Mouse (Mus musculus) layer of hippocampus, postnatal 36 days (tissue): ENCODE results near the gene Efemp2. TPM values are rescaled to one million over a fixed set of nuclear protein-coding genes. Genes with fewer than 3 reads are reported as not detected.

ENCODE experiments used
- DNase-seq, 2 experiments: peaks; one replicate each; pipeline ENCODE4 v3.0.0; 2022
- total RNA-seq, 2 experiments: library from RNA; stranded (reverse); gene quantifications; 2 replicates each; pipeline ENCODE4 v1.2.3; 2021

Efemp2 gene
- total RNA-seq, 2 experiments from 2014 or later, result 10.9 to 12.4 TPM

DNA sequence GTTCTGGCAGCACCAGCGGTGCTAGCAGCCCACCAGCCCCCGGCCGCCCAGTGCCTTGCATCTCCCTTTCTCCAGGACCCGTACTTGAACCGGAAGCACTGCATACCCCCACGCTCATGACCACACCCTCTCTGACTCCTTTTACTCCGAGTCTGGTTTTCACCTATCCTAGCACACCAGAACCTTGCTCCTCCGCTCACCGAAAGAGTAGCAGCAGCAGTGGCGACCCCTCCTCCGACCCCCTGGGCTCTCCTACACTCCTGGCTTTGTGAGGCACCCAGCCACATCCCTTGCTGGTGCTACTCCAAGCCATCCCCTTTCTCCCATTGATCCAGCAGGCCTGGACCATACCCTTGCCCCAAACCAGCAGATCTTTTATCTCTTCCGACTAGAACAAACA lies 18.7 kb upstream of the Efemp2 start:
- DNase-seq, result no peak

DNA sequence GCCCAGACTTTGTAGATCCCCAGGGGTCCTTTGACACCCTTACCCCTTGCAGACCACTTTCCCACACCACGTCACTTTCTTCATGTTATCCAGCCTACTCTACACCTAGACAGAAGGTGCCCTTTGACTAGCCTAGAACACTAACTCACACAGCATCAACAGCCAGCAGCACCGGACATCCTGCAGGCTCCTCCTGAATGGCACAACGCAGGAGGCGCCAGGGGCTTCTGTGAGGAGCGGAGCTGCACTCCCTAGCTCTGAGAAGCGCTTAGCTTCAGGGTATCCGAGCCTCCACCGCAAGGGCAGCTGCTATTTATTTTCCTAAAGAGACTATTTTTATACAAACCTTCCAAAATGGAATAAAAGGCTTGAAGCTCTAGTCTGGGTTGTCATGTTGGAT lies 18.2 kb upstream of the Efemp2 start:
- no peak for DNase-seq

DNA sequence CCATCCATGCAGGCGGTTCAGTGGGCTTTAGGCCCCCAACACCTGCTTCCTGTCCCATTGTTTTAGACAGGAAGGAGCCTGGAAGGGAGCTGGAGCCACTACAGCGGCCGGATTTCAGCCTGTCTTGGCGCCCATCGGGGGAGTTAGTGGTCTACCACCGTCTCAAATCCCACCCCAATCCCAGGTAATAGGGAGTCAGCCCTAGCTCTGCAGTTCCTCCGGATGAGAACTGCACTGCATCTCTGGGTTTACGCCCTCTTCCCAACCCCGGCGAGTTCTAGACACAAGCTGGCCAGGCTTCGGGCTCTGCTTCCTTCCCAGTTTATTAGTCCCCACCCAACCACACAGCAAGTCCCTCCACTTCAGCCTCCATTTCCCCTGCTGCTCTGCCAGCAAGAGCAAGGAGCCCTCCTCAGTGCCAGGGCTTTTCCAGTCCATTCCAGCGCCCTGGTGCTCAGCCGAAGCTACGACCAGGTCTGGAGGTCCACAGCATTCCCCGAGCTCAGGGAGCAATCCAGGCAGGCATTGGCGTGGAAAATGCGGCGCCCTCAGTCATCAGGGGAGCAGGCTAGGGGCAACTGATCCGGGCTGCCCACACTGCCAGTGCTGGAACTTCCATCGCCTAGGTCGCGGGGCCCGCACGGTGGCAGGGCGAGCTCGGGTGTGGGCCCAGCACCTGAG lies 17.4 kb upstream of the Efemp2 start:
- DNase-seq, result no peak

DNA sequence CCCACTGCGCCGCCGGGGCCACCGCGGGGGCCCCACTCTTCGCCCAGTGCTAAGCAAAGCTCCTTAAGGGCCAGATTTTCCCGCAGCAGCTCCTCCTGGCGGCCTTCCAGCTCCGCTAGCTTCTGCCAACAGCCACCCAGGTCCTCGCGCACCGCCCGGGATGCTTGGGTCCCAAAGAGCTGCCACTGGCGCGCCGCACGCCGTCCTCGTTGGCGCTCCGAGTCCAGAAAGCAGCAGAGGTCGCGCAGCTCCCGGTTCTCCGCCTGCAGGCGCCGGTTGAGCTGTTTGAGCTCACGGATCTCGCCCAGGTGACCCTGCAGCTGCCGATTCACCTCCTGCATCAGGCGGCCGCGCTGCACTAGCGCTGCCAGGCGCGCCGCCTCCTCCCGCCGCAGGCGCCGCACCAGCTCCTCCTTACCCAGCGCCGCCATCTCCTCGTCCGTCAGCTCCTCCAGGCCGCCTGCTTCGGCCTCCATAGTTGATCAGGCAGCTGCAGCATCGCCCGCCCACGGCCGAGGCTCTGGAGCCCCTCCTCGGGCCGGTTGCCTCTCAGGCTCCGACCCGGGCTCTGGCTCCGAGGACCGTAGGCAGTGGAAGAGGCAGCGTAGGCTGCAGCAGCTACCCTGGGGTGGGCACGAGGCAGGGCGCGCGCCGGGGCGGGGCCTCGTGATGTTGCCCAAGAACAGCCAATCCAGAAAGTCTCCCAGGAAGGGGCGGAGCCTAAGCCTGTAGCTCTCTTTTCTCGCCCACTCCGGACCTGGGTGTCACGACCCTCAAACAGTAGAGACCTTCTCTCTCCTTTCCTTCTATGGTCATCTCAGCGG lies 16.6 kb upstream of the Efemp2 start:
- peak; percentile 96 for DNase-seq

DNA sequence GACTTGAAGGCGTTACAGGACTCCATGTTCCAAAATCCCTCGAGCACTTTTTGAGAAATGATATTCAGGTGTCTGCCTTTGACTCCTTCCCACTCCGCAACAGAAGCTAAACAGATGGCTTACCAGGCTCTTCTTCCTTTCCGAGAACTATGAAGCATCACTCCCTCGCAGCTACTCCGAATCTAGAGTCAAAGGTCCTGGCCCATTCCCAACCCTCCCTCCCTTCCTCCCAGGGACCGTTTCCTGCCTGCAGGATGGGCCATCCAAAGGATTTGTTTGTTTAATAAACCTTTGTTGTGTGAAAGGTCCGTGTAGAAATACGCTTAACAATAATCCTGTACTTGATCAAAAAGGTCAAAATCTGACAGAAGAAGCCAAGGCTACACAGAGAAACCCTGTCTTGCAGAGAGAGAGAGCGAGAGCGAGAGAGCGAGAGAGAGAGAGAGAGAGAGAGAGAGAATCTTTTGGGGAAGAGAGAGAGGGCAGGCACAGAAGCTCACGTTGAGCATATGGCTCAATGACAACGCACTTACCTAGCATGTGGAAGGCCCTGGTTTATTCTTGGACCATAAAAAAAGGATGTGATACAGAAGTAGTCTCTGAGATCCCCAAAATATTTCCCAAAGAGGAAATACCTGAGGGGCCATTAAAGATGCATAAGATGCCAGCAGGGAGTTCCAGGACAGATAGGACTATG lies 15.9 kb upstream of the Efemp2 start, which contains the start of gene Ccdc85b:
TSS of gene Ccdc85b (minus strand) at position 149 of the 697 bp plus-strand sequence.
- DNase-seq, result no peak

DNA sequence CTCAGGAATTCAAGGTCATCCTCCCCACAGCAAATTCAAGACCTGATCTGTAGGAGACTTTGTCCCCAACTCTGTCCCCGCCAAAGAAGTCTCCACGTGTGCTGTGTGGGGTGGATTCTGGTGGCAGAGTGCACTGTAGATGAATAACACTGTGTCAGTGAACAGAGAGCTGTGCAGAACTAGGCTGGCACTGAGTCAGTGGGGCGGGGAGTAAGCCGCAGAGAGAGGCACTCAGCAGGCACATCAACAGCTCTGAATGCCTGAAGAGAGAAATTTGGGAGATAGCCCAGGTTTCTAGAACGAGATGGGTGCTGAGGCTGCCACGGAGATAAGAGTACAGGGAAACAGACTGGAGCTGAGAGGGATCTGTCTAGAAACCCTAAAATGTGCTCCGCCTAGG lies 14.7 kb upstream of the Efemp2 start:
- DNase-seq, result peak; percentile 56 to 61

DNA sequence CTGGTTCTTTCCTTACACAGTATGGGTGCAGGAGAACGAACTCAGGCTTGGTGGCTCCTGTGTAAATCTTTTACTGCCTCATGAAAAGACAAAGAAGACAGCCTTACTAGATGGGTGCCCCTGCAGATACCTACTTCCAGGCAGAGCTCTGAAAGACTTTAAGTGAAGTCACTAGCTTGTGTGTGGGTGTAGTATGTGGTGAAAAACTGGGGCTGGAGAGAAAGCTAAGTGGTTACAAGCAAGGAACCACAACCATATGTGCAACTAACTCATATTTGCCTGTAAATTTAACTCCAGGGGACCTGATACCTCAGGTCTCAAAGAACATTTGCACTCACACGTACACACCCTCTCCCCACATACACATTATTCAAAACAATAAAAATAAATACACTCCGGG lies 13.9 kb upstream of the Efemp2 start:
- no peak for DNase-seq

DNA sequence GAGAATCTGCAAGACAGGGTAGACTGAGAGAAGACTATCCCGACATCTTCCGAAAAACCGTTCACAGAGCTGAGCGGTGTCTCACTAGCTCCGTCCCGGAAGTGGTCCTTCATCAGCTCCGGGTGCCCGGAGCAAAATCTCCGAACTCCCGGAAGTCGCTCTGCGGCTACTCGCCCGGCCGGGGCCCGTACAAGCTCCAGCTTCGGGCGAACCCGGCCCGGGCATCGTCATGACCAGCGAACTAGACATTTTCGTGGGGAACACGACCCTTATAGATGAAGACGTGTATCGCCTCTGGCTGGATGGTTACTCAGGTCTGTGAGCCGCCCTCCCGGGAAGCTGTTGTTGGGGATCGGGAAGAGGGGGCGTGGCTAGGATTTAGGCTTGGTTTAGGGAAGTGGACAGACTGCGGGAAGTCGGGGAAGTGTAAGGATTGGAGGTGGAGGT lies 13.3 kb upstream of the Efemp2 start, which contains the start of gene Fibp:
TSS of gene Fibp (plus strand) at position 151 of the 447 bp plus-strand sequence.
- peak; percentile 84 to 86 for DNase-seq

DNA sequence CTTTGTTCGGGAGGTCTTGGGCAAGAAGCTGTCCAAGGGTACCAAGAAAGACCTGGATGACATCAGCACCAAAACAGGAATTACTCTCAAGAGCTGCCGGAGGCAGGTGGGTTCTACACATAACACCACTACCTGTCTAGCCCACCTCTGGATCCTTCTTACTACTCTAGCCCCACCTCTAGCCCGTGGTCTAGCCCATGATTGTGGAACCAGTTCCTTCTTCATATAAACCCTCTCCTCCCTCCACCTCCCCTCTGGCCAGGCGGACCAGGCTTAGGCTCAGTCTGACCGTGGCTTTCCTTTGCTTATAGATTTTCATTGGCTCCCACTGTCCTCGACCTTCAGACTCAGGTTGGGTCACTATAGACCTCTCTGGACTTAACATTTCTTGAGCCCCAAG lies 12.3 kb upstream of the Efemp2 start:
- no peak for DNase-seq

DNA sequence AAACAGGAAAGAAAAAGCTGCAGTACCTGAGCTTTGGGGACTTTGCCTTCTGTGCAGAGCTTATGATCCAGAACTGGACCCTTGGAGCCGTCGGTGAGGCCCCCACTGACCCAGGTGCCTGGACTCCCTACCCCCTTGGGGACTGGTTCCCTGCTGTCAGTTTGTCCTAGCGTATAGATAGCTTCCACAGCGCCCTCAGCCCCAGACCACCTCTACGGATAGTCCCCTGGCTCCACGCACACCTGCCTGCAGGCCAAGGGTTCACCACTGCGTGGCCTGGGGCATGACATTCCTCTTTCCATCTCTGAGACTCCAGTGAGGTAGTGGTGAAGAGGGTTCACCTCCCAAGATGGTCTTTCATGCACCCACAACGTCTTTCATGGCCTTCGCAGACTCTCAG lies 10.5 kb upstream of the Efemp2 start:
- DNase-seq, result no peak

DNA sequence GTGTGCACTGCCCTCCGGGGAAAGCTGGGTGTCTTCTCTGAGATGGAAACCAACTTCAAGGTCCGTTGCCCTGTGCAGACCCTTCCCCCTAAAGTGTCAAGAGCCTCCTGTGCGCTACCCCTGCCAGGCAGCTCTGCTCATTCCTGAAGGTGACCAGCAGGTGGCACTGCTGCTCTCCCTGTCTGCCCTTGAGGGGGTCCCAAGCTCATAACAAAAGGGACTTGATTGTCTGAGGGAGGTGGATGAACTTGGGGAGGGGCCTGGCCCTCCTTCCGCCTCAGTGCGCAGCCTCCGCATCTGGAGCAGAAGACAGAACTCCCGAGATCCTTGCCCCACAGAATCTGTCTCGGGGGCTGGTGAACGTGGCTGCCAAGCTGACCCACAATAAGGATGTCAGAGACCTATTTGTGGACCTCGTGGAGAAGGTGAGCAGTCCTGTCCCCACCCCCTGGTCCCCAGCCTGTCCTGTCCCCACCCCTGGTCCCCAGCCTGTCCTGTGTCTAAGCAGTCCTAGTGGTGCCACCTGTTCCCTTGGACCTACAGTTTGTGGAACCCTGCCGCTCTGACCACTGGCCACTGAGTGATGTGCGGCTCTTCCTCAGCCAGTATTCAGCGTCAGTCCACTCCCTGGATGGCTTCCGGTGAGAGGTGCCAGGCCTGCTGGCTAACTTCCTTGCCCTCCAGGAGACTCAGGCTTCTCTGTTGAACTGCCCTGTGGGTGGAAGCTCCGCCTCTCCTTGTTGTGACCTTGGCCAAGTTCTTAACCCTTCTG lies 9.8 kb upstream of the Efemp2 start:
- DNase-seq, result peak; percentile 46 to 58

DNA sequence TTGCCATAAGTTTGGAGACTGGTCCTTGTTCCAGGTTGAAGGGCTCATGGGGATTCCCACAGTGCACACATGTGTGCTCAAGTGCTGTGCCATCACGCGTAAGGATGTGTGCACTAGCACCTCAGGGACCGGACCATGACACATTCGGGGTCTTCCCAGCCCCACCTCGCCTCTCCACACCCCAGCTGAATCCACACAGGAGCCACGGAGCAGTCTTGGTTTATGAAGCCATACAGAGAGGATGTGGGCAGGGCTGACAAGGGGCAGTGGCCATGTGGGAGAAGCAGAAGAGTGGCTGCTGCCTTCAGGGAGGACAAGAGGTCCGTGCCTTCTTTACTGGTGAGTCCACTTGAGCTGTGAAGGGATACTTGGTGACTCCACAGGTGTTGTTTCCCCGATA lies 8.7 kb upstream of the Efemp2 start:
- no peak for DNase-seq

DNA sequence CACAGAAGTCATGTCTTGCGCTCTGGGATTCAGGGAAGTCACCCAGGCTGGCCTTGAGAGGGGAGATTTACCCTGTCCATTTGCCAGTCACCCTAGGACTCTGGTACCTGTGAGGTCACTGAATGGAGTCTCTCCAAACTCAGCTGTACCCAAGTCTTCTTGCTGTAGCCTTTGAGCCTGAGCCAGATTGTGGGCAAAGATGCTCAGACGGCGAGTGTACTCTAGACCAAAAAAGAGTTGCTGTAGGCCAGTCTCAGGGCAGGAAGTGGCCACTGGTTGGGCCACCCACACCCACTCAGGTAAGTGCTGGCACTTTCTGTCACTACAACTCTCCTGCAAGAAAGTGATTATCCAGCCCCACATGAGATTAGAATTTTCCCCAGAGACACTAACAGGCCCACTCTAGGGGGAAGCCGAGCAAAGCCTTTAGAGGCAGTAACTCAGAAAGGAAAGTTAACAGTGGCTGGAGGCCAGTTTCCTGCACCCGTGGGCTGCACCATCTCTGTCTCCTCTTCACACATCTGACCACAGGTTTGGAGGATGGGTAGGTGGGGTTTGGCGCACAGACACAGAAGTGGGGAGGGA lies 6.7 kb upstream of the Efemp2 start:
- DNase-seq, result no peak

DNA sequence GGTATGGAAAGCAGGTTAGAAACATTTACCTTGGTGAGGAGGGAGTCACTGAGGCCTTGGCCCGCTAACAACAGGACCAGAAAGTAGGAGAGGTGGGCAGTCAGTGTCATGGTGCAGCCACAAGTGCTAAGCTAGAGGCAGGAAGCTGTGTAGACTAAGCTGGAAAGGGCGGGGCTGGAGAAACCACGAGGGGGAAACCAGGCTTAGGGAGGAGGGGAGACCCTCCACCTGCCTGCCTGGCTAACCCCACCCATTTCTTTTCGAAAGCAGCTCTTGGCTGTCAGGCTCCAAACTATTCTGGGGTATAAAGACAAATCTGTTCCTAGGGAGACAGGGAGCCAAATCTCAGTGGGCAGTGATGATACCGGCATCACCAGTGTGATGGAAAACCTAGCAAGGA lies 5.4 kb upstream of the Efemp2 start, which contains the start of gene Ctsw:
TSS of gene Ctsw (minus strand) at position 134 of the 400 bp plus-strand sequence.
- DNase-seq, result no peak

DNA sequence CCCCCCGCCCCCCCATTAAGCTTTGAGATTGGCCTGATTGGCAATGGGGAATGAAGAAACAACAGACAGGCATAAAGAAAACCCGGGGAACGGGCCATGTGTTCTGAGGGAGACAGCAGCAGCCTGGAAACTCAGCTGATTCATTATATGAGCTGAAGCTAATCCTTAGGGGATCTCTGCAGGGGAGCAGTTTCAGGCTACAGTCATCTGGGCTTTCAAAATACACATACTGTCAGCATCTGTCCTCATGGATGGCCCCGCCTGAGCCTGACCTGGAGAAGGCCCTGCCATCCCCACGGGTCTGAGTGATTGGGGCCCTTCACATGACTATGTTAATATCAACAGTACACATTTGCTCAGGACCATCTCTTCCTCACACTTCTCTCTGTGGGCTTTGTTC lies 1.9 kb upstream of the Efemp2 start:
- DNase-seq, result no peak

DNA sequence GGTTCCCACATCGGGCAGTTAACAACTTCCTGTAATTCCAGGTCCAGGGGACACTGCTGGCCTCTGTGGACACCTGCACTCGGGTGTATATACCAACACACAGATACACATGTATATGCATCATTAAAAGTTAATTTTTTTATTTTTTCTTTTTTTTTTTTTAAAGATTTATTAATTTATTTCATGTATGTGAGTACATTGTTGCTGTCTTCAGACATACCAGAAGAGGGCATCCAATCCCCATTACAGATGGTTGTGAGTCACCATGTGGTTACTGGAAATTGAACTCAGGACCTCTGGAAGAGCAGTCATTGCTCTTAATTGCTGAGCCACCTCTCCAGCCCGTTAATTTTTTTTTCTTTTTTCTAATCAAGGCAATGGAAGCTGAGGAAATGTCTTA lies 897 bp upstream of the Efemp2 start:
- DNase-seq, result no peak

DNA sequence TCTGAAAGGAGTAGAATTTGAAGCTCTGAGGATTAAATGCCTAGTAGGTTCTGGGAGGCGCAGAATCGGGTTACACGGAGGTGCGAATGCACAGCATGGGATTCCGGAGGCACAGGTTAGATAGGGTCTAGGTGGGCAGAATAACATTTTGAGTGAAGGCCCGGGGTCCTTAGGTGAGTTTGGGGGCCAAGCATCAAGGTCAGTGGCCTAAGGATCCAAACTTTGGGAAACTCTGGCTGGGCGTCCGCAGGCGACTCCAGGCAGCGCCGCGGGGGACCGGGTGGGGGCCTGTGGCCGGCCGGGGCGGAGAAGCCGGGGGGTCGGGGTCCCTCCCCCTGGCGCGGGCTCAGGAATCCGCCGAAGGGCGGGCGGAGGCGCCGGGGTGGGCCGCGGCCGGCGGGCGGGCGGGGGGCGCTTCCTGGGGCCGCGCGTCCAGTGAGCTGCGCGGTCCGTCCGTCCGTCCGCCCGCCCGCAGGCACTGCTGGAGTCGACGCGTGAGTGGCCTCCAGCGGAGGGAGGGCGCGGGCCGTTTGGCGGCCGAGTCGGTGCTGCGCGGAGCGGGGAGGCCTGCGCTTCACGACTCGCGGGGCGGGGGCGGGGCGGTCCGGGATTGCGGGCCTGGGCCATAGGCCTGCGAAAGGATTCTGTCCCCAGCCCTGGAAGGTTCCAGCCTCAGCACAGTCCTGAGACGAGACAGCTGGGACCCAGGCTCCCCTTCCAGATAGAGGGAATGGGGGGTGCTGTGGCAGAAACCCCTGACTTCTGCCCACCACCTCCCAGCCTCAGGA lies 721 bp downstream of the Efemp2 start:
- DNase-seq, result no peak

DNA sequence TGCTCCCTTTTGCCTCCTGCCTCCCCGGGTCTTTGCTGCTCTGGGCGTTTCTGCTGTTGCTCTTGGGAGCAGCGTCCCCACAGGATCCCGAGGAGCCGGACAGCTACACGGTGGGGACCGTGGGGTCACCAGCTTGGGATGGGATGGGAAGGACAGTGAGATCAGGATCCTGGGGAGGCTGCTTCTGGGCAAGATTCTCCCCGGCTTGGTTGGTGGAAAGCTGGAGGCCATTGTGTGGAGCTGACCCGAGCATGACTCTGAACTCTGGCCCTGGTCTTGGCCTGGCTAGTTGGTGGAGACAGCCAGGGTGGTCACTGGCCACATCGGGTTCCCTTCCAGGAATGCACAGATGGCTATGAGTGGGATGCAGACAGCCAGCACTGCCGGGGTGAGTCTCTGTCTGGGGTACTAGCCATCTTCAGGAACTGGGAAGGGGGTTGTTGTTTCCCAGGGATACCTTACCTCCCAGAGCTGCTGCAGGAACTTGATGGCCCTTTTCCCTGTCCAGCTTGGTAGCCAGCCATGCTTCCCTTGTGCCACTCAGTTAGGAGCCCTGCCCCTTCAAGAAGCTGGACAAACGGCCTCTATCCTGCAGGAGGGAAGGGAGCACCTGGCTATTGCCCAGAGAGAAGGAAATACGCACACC lies 1.4 kb downstream of the Efemp2 start:
- DNase-seq, result no peak

DNA sequence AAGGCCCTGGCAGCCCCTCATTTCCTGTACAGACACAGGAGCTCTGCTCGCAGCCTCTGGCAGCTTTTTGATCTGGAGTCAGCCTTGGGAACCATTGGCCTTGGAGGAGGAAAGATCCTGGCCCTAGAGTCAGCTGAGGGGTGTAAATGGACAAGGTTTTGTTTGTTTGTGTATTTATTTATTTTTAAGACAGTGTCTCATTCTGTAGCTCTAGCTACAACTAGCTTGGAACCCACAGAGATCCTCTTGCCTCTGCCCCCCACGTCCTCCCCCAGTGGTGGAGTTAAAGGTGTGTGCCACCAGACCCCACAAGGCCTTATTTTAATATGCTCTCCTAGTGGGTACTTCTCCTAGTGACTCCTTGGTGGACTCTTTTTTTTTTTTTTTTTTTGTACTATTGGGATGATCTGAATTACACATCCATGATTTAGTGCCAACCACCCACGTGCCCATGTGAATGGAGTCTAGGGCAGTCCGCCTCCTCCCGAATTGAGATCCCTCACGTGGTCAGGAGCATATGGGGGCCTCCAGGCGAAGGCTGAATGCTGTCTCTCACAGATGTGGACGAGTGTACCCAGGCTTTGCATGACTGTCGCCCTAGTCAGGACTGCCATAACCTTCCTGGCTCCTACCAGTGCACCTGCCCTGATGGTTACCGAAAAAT lies 3.4 kb downstream of the Efemp2 start:
- no peak for DNase-seq
